Mouse (Mus musculus) olfactory bulb, adult 2 months (tissue): ENCODE measurements around the gene Cldnd1. TPM values are rescaled to one million over a fixed set of nuclear protein-coding genes. Genes with fewer than 3 reads are reported as not detected.

ENCODE experiments used
- H3K27ac ChIP-seq: fragments of 200-500 bp; 2 replicates; pipeline ENCODE4 v1.5.1; 2012; ENCODE audit warnings: low read depth, low read length; ENCODE audit not compliant: insufficient read depth
- H3K4me1 ChIP-seq: fragments of 200-500 bp; 2 replicates; pipeline ENCODE4 v1.6.1; 2012; ENCODE audit warnings: low read length; ENCODE audit not compliant: control insufficient read depth, insufficient read depth
- H3K4me3 ChIP-seq: fragments of 200-500 bp; 2 replicates; pipeline ENCODE4 v1.5.1; 2012; ENCODE audit warnings: mild to moderate bottlenecking, low read depth, low read length, moderate library complexity; ENCODE audit not compliant: insufficient read depth
- CTCF ChIP-seq: fragments of 200-500 bp; IDR thresholded peaks from 2 replicates; pipeline ENCODE4 v1.5.1; 2012; ENCODE audit warnings: low read depth, mild to moderate bottlenecking, low read length, moderate library complexity; ENCODE audit not compliant: insufficient read depth
- POLR2A ChIP-seq: fragments of 200-500 bp; IDR thresholded peaks from 2 replicates; pipeline ENCODE4 v1.6.1; 2012; ENCODE audit warnings: mild to moderate bottlenecking, low read depth, low read length, moderate library complexity; ENCODE audit not compliant: insufficient read depth
- WGBS: fragments of 180-500 bp; shearing (Covaris S2); methylation state at CpG from one replicate; pipeline ENCODE4 v1.1.7; 2018; 5-methylcytosine and 5-hydroxymethylcytosine counted together
- polyA plus RNA-seq: library from polyadenylated mRNA; stranded (reverse); fragments of >200 nt; gene quantifications from 2 replicates; pipeline ENCODE4 v1.2.4, GENCODE M21; 2012; ENCODE audit warnings: low replicate concordance; ENCODE audit not compliant: missing spikeins, insufficient read depth, insufficient read length

The Cldnd1 gene
- polyA plus RNA-seq, 1 experiment, result not detected

DNA sequence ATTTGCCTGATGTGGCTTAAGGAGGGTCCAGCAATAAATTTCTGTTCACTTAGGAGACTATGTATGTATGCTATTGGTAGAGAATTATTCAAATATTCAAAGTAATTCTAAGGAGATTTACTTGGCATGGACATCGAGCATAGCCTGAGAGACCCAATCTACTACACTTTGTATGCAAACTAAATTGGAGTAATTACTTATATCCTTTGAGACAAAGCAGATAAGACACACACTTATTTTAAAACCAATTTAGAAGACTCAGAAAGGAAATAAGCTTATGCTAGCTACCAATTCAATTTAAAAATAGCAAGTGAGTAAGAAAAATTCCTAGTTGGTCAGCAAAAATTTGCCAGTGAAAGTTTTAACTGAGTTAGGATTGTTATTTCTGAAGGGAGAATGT is 35.4 kb downstream of the Cldnd1 start, which contains the start of gene Olfr172:
Gene Olfr172, minus strand, starts transcription at position 101 of the 400 bp plus-strand sequence.
- Histone ChIP-seq H3K4me3 (no peak within 1 kb of the TSS), H3K27ac (no peak within 1 kb of the TSS), H3K4me1 (no peaks in the 10 kb centered on the region)
- TF ChIP-seq CTCF (no peak), POLR2A (no peak)
- WGBS, result 47% methylated on average over 1 of the region's 1 CpGs

Other genes with a start within 250 kb of the Cldnd1 start
- not detected in 2 replicates for gene St3gal6, start 203.7 kb upstream of the Cldnd1 start, polyA plus RNA-seq
- gene Gm813, start 110.9 kb upstream of the Cldnd1 start, polyA plus RNA-seq, result not detected in 2 replicates
- not detected in 2 replicates for gene E330017A01Rik, start 89.2 kb upstream of the Cldnd1 start, polyA plus RNA-seq
- not detected in 2 replicates for gene Cpox, start 57.6 kb upstream of the Cldnd1 start, polyA plus RNA-seq
- not detected in 2 replicates for gene Gpr15, start 8.8 kb upstream of the Cldnd1 start, polyA plus RNA-seq
- not detected in 2 replicates for gene Olfr172, start 35.3 kb downstream of the Cldnd1 start, polyA plus RNA-seq
- gene Olfr173, start 72.4 kb downstream of the Cldnd1 start, polyA plus RNA-seq, result not detected in 2 replicates
- gene Olfr175-ps1, start 98.9 kb downstream of the Cldnd1 start, polyA plus RNA-seq, result not detected in 2 replicates
- gene Olfr177, start 146.9 kb downstream of the Cldnd1 start, polyA plus RNA-seq, result not detected in 2 replicates
- gene Olfr178, start 164.2 kb downstream of the Cldnd1 start, polyA plus RNA-seq, result not detected in 2 replicates
- not detected in 2 replicates for gene Olfr181, start 200.8 kb downstream of the Cldnd1 start, polyA plus RNA-seq
- not detected in 2 replicates for gene Olfr180, start 201.5 kb downstream of the Cldnd1 start, polyA plus RNA-seq